Mouse (Mus musculus): ENCODE data around the gene Stra6. TPM values are rescaled to one million over a fixed set of nuclear protein-coding genes. Genes with fewer than 3 reads are reported as not detected.
A peak's percentile ranks its signal among the peaks of the same experiment; 100 is the strongest.

The Stra6 gene
- polyA plus RNA-seq, 1 experiment = 5.7 TPM

- no peak for DNase-seq (ENCODE audit: extremely low spot score in 1 of 2, low spot score in 1 of 2)
Measured at GRCm38 (mm10) chr9:58162173-58162572, 98.6 kb downstream of the Stra6 start.

- DNase-seq (ENCODE audit: extremely low spot score in 1 of 2, low spot score in 1 of 2) = no peak
Measured at GRCm38 (mm10) chr9:58163146-58163545, 99.6 kb downstream of the Stra6 start.

- no peak for DNase-seq (ENCODE audit: extremely low spot score in 1 of 2, low spot score in 1 of 2)
Measured at GRCm38 (mm10) chr9:58165779-58166178, 102.2 kb downstream of the Stra6 start.

- DNase-seq (ENCODE audit: extremely low spot score in 1 of 2, low spot score in 1 of 2) = no peak
Measured at GRCm38 (mm10) chr9:58168880-58169279, 105.3 kb downstream of the Stra6 start.

GRCm38 (mm10) chr9:58169426-58169825 lies 105.8 kb downstream of the Stra6 start:
- DNase-seq (ENCODE audit: extremely low spot score in 1 of 2, low spot score in 1 of 2) = no peak

GRCm38 (mm10) chr9:58172863-58173262 lies 109.3 kb downstream of the Stra6 start:
- DNase-seq (ENCODE audit: extremely low spot score in 1 of 2, low spot score in 1 of 2) = no peak

- peak in 1 of 2 experiments; percentile 63 for DNase-seq (ENCODE audit: extremely low spot score in 1 of 2, low spot score in 1 of 2)
Measured at GRCm38 (mm10) chr9:58174818-58175251, 111.2 kb downstream of the Stra6 start.

- DNase-seq (ENCODE audit: extremely low spot score in 1 of 2, low spot score in 1 of 2) = peak; percentile 80
Measured at GRCm38 (mm10) chr9:58175745-58176487, 112.3 kb downstream of the Stra6 start.

- DNase-seq (ENCODE audit: extremely low spot score in 1 of 2, low spot score in 1 of 2) = no peak
Measured at GRCm38 (mm10) chr9:58177165-58177564, 113.6 kb downstream of the Stra6 start.

GRCm38 (mm10) chr9:58179390-58179789 lies 115.8 kb downstream of the Stra6 start:
- no peak for DNase-seq (ENCODE audit: extremely low spot score in 1 of 2, low spot score in 1 of 2)

- DNase-seq (ENCODE audit: extremely low spot score in 1 of 2, low spot score in 1 of 2) = no peak
Measured at GRCm38 (mm10) chr9:58184456-58184855, 120.9 kb downstream of the Stra6 start.

- DNase-seq (ENCODE audit: extremely low spot score in 1 of 2, low spot score in 1 of 2) = no peak
Measured at GRCm38 (mm10) chr9:58194222-58194621, 130.6 kb downstream of the Stra6 start.

GRCm38 (mm10) chr9:58195671-58196070 lies 132.1 kb downstream of the Stra6 start:
- DNase-seq (ENCODE audit: extremely low spot score in 1 of 2, low spot score in 1 of 2) = no peak

GRCm38 (mm10) chr9:58196141-58196540 lies 132.6 kb downstream of the Stra6 start:
- DNase-seq (ENCODE audit: extremely low spot score in 1 of 2, low spot score in 1 of 2) = no peak

- DNase-seq (ENCODE audit: extremely low spot score in 1 of 2, low spot score in 1 of 2) = no peak
Measured at GRCm38 (mm10) chr9:58196610-58197567, 133.3 kb downstream of the Stra6 start.

- DNase-seq (ENCODE audit: extremely low spot score in 1 of 2, low spot score in 1 of 2) = no peak
Measured at GRCm38 (mm10) chr9:58197781-58198701, 134.5 kb downstream of the Stra6 start.

- no peak for DNase-seq (ENCODE audit: extremely low spot score in 1 of 2, low spot score in 1 of 2)
Measured at GRCm38 (mm10) chr9:58198801-58199371, 135.3 kb downstream of the Stra6 start.

- DNase-seq (ENCODE audit: extremely low spot score in 1 of 2, low spot score in 1 of 2) = peak in 1 of 2 experiments; percentile 44
Measured at GRCm38 (mm10) chr9:58199381-58200269, 136.0 kb downstream of the Stra6 start.
